Mouse (Mus musculus) neural tube, embryonic 14.5 days (tissue): ENCODE measurements at regions not wholly inside any gene's neighbourhood (a gene's known extent, or its start where the extent isn't known, plus 50 kb on each side); places are given as distances from the start of the nearest gene placed in this dataset.
A peak's percentile ranks its signal among the peaks of the same experiment; 100 is the strongest.

ENCODE experiments used
- ATAC-seq: fragments of 200-750 bp; cut with Nextera tagmentation; 2 replicates; pipeline ENCODE4 v1.8.0; 2017; ENCODE audit warnings: low read depth, mild to moderate bottlenecking, moderate TSS enrichment, moderate library complexity
- H3K27ac ChIP-seq: fragments of 300-500 bp; sonication (generic); 2 replicates; pipeline ENCODE4 v1.5.1; 2014; ENCODE audit warnings: low read depth, mild to moderate bottlenecking, control low read depth, low read length, moderate library complexity, mixed read lengths
- H3K27me3 ChIP-seq: fragments of 300-500 bp; sonication (generic); 2 replicates; pipeline ENCODE4 v1.6.1; 2014; ENCODE audit warnings: low read length; ENCODE audit not compliant: control insufficient read depth, insufficient read depth
- H3K36me3 ChIP-seq: fragments of 300-500 bp; sonication (generic); 2 replicates; pipeline ENCODE4 v1.6.1; 2014; ENCODE audit warnings: low read length, mixed read lengths; ENCODE audit not compliant: control insufficient read depth, insufficient read depth
- H3K4me1 ChIP-seq: fragments of 300-500 bp; sonication (generic); 2 replicates; pipeline ENCODE4 v1.6.1; 2014; ENCODE audit warnings: low read length; ENCODE audit not compliant: control insufficient read depth, insufficient read depth
- H3K4me2 ChIP-seq: fragments of 300-500 bp; sonication (generic); 2 replicates; pipeline ENCODE4 v1.6.1; 2014; ENCODE audit warnings: mild to moderate bottlenecking, low read depth, low read length, control low read depth
- H3K4me3 ChIP-seq: fragments of 300-500 bp; sonication (generic); 2 replicates; pipeline ENCODE4 v1.5.1; 2014; ENCODE audit warnings: low read depth, low read length, control low read depth, mixed read lengths
- H3K9ac ChIP-seq: fragments of 300-500 bp; sonication (generic); replicated peaks from 2 replicates; pipeline ENCODE4 v1.6.1; 2014; ENCODE audit warnings: low read depth, mild to moderate bottlenecking, control low read depth, low read length, mixed read lengths
- H3K9me3 ChIP-seq: fragments of 300-500 bp; sonication (generic); 2 replicates; pipeline ENCODE4 v1.6.1; 2016; ENCODE audit warnings: low read length; ENCODE audit not compliant: control insufficient read depth
- WGBS: fragments of 180-500 bp; shearing (Covaris S2); extraction: QIAGEN DNeasy Blood & Tissue Kit; methylation state at CpG from one replicate; pipeline ENCODE4 v1.1.7; 2014; 5-methylcytosine and 5-hydroxymethylcytosine counted together

- H3K27ac ChIP-seq, result no peak overlapping the region
- no peaks in the 10 kb centered on the region for H3K4me1 ChIP-seq
- H3K9ac ChIP-seq, result no peak overlapping the region
- H3K4me3 ChIP-seq, result no peak overlapping the region
- no peaks in the 10 kb centered on the region for H3K36me3 ChIP-seq
- no peak for ATAC-seq
- no peaks in the 10 kb centered on the region for H3K9me3 ChIP-seq
- H3K4me2 ChIP-seq, result no peak overlapping the region
- H3K27me3 ChIP-seq, result no peaks in the 10 kb centered on the region
- WGBS, result 48% methylated on average over 3 of the region's 3 CpGs
Observed at GRCm38 (mm10) chr12:97398582-97398945, 860.7 kb downstream of the Galc start.

GRCm38 (mm10) chr12:97397850-97398581, 861.2 kb downstream of the Galc start:
- H3K4me1 ChIP-seq, result no peaks in the 10 kb centered on the region
- H3K36me3 ChIP-seq, result no peaks in the 10 kb centered on the region
- H3K9ac ChIP-seq, result no peak overlapping the region
- WGBS, result 63% methylated on average over 5 of the region's 7 CpGs
- H3K4me2 ChIP-seq, result no peak overlapping the region
- no peaks in the 10 kb centered on the region for H3K9me3 ChIP-seq
- no peak overlapping the region for H3K4me3 ChIP-seq
- ATAC-seq, result peak; percentile 28; the same call in 1 of the 2 replicates
- no peaks in the 10 kb centered on the region for H3K27me3 ChIP-seq
- H3K27ac ChIP-seq, result no peak overlapping the region

GRCm38 (mm10) chr12:97361804-97362203, 897.5 kb downstream of the Galc start:
- no peaks in the 10 kb centered on the region for H3K36me3 ChIP-seq
- H3K27ac ChIP-seq, result no peak overlapping the region
- H3K4me1 ChIP-seq, result no peaks in the 10 kb centered on the region
- WGBS, result 57% methylated on average over 3 of the region's 3 CpGs
- no peak overlapping the region for H3K4me2 ChIP-seq
- no peak overlapping the region for H3K9ac ChIP-seq
- H3K9me3 ChIP-seq, result no peaks in the 10 kb centered on the region
- H3K27me3 ChIP-seq, result no peaks in the 10 kb centered on the region
- no peak for ATAC-seq
- no peak overlapping the region for H3K4me3 ChIP-seq

- Histone ChIP-seq H3K4me2 (no peak overlapping the region), H3K27ac (no peak overlapping the region), H3K27me3 (no peaks in the 10 kb centered on the region), H3K36me3 (no peaks in the 10 kb centered on the region), H3K4me3 (no peak overlapping the region), H3K9me3 (no peaks in the 10 kb centered on the region), H3K9ac (no peak overlapping the region), H3K4me1 (no peaks in the 10 kb centered on the region)
- ATAC-seq, result peak; percentile 82
- 10% methylated on average over 2 of the region's 2 CpGs for WGBS
Observed at GRCm38 (mm10) chr12:97360656-97361055, 898.6 kb downstream of the Galc start.

GRCm38 (mm10) chr12:97326582-97326981, 932.7 kb downstream of the Galc start:
- WGBS, result 82% methylated on average over 3 of the region's 3 CpGs

GRCm38 (mm10) chr12:97312282-97313040, 946.8 kb downstream of the Galc start:
- no peak for ATAC-seq
- Histone ChIP-seq H3K9me3 (no peaks in the 10 kb centered on the region), H3K27ac (no peak overlapping the region), H3K4me1 (no peaks in the 10 kb centered on the region), H3K4me3 (no peak overlapping the region), H3K36me3 (no peaks in the 10 kb centered on the region), H3K9ac (no peak overlapping the region), H3K27me3 (no peaks in the 10 kb centered on the region), H3K4me2 (no peak overlapping the region)
- 27% methylated on average over 5 of the region's 5 CpGs for WGBS

More at GRCm38 (mm10) chr12:97326582-97326981, 932.7 kb downstream of the Galc start:
- Histone ChIP-seq H3K4me3 (no peak overlapping the region), H3K36me3 (no peaks in the 10 kb centered on the region), H3K4me1 (no peaks in the 10 kb centered on the region), H3K27me3 (no peaks in the 10 kb centered on the region), H3K9ac (no peak overlapping the region), H3K4me2 (no peak overlapping the region), H3K27ac (no peak overlapping the region), H3K9me3 (no peaks in the 10 kb centered on the region)
- no peak for ATAC-seq

- Histone ChIP-seq H3K4me1 (no peaks in the 10 kb centered on the region), H3K4me3 (no peak overlapping the region), H3K36me3 (no peaks in the 10 kb centered on the region), H3K9ac (no peak overlapping the region), H3K27ac (no peak overlapping the region), H3K27me3 (no peaks in the 10 kb centered on the region), H3K9me3 (no peaks in the 10 kb centered on the region), H3K4me2 (no peak overlapping the region)
- no peak for ATAC-seq
- 89% methylated on average over 2 of the region's 2 CpGs for WGBS
Observed at GRCm38 (mm10) chr12:97278792-97279191, 980.5 kb downstream of the Galc start.

- no peak for ATAC-seq
- Histone ChIP-seq H3K27me3 (no peaks in the 10 kb centered on the region), H3K4me2 (no peak overlapping the region), H3K4me3 (no peak overlapping the region), H3K27ac (no peak overlapping the region), H3K4me1 (no peaks in the 10 kb centered on the region), H3K9ac (no peak overlapping the region), H3K36me3 (no peaks in the 10 kb centered on the region), H3K9me3 (no peaks in the 10 kb centered on the region)
- 66% methylated on average over 1 of the region's 1 CpGs for WGBS
Observed at GRCm38 (mm10) chr12:97278331-97278730, 980.9 kb downstream of the Galc start.
